Mouse (Mus musculus): Measurements from ENCODE around the gene Agpat3.

DNA sequence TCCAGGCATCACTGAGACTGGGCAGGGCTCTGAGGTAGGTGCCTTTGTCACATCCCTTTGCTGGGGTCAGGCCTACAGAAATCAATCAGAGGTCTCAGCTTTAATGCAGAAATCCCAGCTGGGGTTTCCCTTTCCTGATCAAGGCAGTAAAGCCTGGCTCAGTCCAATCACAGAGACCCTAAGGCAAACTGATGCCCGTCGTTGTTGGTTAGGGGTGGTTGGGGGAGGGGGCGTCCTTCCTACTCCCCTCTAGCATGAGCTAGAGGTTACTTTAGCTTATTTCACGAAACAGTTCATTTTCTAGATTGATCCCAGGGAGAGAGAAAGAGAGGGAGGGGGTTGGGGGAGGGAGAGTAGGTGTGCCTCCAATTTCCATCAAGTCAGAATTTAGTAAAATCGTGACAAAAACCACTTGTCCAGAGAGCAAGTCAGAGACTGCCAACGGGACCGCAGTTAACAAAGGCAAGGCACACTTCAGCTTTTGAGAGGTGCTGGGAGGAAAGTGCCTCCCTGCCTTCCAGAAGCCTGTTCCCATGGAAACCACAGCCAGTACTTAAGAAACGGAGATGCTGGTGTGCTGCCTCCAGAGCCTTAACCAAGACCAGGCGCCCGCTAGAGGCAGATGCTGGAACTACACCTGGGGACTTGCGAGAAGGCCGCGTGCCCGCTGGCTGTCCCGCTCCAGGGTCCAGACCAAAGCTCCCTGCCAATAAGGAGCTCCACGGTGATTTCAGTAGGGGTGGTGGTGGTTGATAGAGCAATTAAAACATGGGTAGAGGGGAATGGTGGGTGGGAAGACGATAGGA lies 43.7 kb upstream of the Agpat3 start:
- TF ChIP-seq TAL1 (IDR thresholded peaks at IDR 0.05; ENCODE audit: low read length) (no peak), GATA1 (IDR thresholded peaks at IDR 0.05; ENCODE audit: low read length) (no peak)
